Mouse (Mus musculus) thymus, postnatal 10 days (tissue): Measurements from ENCODE around the gene Ube2l3.
A peak's percentile ranks its signal among the peaks of the same experiment; 100 is the strongest.
"Not testable (repeated sequence)": the region's sequence is repeated elsewhere in the genome, so short reads cannot be mapped to it uniquely, and the experiment has no call there.

Experiments used
- DNase-seq, 2 experiments: peaks; one replicate each; pipeline ENCODE4 v3.0.0; 2021; ENCODE audit warnings: low spot score in 2 of 2

Gene Ube2l3

GRCm38 (mm10) chr16:17208389-17209361 is 6.2 kb upstream of the Ube2l3 start, which contains the start of gene Rimbp3:
Gene Rimbp3, plus strand, starts transcription at chr16:17208603.
- peak; percentile 69 to 82 for DNase-seq

- DNase-seq: peak; percentile 20 to 44
Measured at GRCm38 (mm10) chr16:17204990-17205389, 2.5 kb upstream of the Ube2l3 start.

- no peak for DNase-seq
Measured at GRCm38 (mm10) chr16:17201977-17202376, 472 bp downstream of the Ube2l3 start.

- DNase-seq: peak; percentile 80 to 83
Measured at GRCm38 (mm10) chr16:17200953-17201707, 1.3 kb downstream of the Ube2l3 start.

- no peak for DNase-seq
Measured at GRCm38 (mm10) chr16:17200121-17200952, 2.1 kb downstream of the Ube2l3 start.

- DNase-seq: no peak
Measured at GRCm38 (mm10) chr16:17193823-17194222, 8.6 kb downstream of the Ube2l3 start.

GRCm38 (mm10) chr16:17185475-17185874 is 17.0 kb downstream of the Ube2l3 start:
- no peak for DNase-seq

- DNase-seq: no peak
Measured at GRCm38 (mm10) chr16:17183003-17183402, 19.4 kb downstream of the Ube2l3 start.

GRCm38 (mm10) chr16:17182136-17182535 is 20.3 kb downstream of the Ube2l3 start:
- DNase-seq: no peak

GRCm38 (mm10) chr16:17181382-17181781 is 21.1 kb downstream of the Ube2l3 start:
- DNase-seq: no peak

- no peak for DNase-seq
Measured at GRCm38 (mm10) chr16:17179706-17180105, 22.7 kb downstream of the Ube2l3 start.

GRCm38 (mm10) chr16:17177623-17178170 is 24.8 kb downstream of the Ube2l3 start:
- no peak for DNase-seq

GRCm38 (mm10) chr16:17175765-17176164 is 26.7 kb downstream of the Ube2l3 start:
- DNase-seq: no peak

- DNase-seq: no peak
Measured at GRCm38 (mm10) chr16:17168049-17168448, 34.4 kb downstream of the Ube2l3 start.

- no peak for DNase-seq
Measured at GRCm38 (mm10) chr16:17167179-17167578, 35.3 kb downstream of the Ube2l3 start.

GRCm38 (mm10) chr16:17165478-17165877 is 37.0 kb downstream of the Ube2l3 start:
- DNase-seq: not testable (repeated sequence)

GRCm38 (mm10) chr16:17154346-17154745 is 48.1 kb downstream of the Ube2l3 start:
- DNase-seq: no peak

GRCm38 (mm10) chr16:17151874-17152273 is 50.6 kb downstream of the Ube2l3 start:
- DNase-seq: no peak

GRCm38 (mm10) chr16:17150520-17151258 is 51.8 kb downstream of the Ube2l3 start:
- no peak for DNase-seq

GRCm38 (mm10) chr16:17148084-17148483 is 54.4 kb downstream of the Ube2l3 start:
- peak; percentile 44 to 68 for DNase-seq
